Mouse (Mus musculus): ENCODE results near the gene Abca1.

The Abca1 gene

DNA sequence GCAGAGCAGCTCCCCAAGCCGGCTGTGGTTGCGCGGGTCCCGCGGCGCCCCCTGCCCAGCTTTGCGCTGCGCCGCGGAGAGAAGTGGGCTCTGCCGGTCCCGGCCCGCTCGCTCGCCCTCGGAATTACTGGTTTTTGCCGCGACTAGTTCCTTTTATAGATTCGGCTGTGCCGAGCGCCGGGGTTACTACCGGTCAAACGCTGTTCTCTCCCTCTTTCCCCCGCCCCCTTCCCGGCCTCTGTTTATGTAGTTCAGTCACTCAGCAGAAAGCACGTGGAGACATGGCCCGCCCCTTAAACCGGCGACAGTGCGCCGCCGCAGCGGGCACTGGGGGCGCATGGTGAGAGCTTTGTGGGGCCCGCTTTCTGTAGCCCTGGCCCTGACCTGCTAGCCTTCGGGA, at the start of gene Abca1:
Gene Abca1, minus strand, starts transcription at position 129 of the 400 bp plus-strand sequence.
- peak; percentile 50 for DNase-seq (ENCODE audit: low read depth)

DNA sequence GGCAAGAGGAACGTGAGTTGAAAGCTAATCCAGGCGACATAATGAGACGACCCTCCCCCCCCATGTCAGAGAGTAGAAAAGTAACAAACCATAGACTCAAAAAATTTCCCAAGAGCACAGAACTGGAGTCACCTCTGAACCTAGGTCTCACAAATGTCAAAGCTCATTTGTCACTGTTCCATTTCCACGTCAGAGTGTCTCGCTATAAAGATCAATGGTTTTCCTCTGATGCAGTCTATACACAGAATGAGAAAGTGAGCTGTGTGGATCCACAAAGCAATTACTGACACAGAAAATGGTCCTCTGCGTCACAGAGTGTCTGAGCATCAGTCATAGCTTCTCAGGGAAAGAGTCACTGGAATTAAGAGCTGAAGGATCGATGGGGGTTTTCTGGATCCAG, 44.8 kb upstream of the Abca1 start:
- no peak for DNase-seq (ENCODE audit: low read depth)

DNA sequence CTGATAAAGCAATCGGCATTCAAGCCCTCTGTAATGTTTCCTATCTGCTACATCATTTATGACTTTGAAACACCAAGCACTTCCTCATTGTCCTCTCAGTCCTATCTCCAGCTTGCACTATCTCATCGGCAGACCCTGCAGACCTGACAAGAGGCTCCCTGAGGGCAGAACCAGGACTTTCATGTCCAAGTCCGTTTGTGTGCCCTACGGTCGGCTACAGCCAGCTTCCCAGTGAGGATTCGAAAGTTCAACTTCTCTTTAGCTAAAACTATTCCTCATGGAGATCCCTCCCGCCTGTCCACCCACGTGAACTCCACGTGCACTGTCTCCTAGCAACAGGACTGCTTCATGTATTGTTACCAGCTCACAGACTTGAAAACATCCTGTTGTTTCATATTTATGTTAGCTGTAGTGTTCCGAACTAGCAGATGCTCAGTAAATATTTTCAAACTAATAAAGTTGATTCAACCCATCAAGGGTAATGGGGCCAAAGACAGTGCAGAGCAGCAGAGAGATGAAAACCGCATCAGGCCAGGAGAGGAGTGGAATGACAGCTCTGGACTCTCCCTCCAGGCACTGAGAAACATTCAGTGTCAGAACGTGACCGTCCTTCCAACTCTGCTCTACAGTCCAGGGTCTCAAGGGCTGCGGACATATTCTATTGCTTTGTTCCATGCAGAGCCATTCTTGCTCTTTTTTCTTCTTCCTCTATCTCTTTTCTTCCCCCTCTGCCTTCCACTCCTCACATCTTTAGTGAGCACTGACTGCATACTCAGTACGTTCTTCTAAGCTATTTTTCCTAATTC, 44.1 kb upstream of the Abca1 start:
- no peak for DNase-seq (ENCODE audit: low read depth)

DNA sequence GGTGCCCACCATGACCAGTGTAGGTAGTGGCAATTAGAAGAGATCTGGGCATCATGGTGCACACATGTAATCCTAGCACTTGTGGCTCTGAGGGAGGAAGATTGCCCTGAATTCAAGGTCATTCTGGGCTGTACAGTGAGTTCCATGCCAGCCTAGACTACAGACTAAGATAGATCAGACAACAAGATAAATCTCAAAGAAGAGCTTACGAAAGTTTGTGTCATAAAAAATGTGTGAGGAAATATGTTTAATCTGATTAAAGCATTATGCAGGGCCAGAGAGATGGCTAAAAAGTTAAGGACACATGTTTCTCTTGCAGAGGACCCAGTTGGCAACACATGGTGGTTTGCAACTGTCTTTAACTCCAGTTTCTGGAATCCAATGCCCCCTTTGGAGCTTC, 40.6 kb upstream of the Abca1 start:
- DNase-seq (ENCODE audit: low read depth) = no peak

DNA sequence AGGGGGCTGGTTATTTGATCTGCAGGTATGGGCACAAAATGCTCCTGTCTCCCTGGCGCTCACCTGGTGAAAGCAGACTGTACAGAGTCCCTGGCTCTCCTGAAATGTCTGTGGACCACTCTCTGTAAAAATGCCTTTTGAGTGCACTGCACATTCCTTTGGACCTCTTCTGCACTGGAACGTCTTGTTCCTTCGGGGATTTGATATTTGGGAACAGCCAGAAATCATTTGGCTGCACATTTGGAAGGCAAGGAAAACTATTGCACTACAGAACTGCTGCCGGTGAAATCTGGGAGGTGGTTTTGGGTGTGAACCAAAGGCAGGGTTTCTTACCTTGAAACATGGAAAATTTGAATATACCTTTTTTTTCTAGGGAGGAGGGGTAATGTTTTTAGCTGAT, 38.1 kb upstream of the Abca1 start:
- DNase-seq (ENCODE audit: low read depth) = no peak

DNA sequence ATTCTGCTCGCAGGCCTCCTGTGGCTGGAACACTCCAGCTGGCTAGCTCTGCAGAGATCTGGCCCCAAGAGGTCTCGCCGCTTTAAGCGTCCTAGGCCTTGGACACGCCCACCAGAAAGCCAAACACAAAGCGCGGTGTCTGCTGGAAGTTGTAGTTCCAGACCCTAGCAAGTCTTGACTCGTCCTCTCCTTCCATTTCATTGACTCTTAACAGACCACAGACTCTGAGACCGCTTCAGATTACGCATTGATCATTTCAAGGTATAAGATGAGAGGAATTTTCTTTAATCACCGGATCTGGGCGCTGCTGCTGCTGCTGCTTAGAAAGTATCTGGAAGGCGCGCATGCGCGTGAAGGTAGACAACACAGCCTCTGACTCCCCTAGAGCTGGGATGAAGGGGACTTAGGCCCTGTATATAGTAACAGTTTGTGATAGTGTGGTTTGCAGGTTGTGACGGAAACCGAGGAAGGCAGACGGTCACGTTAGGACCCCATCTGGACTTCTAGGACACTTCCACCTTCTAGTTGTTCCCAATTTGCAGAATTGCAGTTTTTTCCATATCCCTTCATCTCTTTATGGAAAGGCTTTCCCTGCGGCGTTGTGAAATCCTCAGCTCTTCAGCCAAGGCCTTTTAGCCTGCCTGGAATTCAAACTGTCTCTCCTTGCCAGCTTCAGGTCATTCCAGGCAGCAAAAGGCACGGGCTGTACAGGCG, 36.5 kb upstream of the Abca1 start:
- peak; percentile 94 for DNase-seq (ENCODE audit: low read depth)

DNA sequence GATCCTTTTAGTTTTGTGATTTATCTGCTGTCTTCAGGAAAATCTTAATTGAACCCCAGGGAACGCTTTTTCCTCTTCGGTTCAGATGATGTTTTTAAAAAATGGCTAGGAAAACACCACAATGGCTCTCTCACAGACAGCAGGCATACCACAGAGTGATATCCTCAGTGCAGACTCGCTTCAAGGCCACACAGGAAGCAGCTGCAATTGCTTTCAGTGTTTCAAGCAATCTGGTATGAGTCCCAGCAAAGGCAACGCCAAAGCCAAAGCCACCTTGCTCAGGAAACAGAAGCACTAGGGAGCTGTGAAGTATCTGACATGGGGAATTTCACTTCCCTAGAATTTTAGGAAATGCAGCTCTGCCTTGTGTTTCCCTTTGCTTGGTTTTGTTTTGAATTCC, 27.4 kb upstream of the Abca1 start:
- DNase-seq (ENCODE audit: low read depth) = no peak

DNA sequence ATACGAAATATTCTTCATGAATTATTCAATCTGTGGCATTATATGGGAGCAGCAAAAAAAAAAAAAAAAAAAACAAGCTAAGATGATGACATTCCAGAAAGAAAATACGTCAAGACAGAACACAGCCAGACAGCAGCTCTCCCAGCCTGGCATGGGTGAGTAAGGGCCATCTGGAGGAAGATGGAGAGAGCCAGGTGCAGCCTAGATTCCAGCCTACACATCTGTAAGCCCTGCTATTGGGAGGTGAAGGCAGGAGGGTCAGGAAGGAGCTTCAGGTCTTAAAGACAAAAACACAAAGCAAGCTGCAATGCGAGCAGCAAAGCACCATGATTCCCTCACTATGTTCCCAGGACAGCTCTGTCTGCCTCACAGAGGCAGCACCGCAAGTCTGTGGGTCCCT, 26.9 kb upstream of the Abca1 start:
- DNase-seq (ENCODE audit: low read depth) = no peak

DNA sequence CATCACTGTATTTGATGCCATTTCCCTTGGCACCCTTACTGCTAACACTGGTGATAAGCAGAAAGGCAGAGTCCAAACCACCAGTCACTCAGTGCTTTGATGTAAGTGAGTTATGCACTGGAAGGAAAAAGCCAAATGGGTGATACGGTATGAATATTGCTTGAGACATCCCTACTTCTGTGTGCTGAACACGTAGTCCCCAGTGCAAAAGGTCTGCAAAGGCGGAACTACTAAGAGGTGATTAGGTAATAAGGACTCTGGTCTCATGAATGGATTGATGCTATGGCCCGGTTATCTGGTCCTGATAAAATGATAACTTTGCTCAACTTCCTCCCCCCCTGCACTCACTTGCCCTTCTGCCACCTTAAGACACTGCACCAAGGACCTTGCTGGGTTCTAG, 26.4 kb upstream of the Abca1 start:
- DNase-seq (ENCODE audit: low read depth) = no peak

DNA sequence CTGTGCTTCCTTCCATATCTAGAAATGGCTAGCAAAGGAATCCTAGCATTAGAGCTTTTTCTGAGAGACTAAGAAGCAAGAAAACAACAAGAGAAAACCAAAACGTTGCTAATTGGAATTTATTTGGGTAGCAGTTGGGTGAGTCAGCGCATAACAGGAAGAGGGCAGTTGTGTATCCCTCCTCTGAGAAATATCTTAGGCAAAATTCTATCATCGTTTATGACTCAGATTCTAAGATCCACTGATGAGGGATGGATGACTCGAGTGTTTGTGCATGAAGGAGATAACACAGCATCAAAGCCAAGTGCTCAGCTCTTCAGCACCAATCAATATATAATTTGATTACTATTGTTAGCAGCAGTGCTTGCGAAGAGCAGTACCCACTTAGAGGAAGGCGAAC, 21.8 kb upstream of the Abca1 start:
- no peak for DNase-seq (ENCODE audit: low read depth)

DNA sequence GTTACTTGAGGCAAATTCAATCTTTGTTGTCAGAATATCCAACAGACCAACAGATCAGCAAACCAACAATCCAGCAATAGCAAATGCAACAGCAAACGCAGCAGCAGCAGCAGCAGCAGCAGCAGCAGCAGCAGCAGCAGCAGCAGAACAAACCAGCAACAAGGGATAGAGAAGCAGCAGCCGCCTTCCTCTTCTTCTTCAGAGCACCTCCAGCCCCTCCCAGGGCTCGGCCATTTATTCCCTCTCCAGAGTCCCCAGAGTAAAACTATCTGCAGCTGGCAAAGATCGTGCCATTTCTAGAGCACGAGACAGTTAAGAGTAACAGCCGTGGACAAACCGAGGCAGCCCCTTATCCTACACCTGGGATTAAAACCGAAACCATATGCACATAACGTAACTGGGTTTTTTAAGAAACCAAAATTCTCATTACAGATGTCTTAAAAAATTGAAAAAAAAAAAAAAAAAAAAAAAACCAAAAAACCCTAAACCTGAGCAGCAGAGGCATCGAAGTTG, 19.7 kb upstream of the Abca1 start:
- no peak for DNase-seq (ENCODE audit: low read depth)

DNA sequence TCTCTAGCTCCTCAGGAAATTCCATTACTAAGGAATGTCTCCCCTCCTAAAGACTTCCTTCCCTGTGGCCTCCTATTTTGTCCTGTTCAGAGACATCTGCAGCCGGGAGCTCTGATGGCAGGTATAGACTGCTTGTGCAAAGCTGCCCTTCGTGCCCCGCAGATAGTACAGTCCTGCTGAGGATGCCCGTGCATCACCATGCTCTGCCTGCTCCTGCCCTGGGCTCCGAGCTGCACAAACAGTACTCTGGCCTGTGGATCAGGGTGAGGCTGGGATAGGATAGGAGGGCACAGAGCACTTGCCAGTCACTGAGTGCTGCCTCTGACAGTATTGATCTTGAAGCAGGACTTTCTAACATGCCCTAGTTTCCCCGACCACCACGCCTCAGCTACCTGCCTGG, 18.8 kb upstream of the Abca1 start:
- no peak for DNase-seq (ENCODE audit: low read depth)

DNA sequence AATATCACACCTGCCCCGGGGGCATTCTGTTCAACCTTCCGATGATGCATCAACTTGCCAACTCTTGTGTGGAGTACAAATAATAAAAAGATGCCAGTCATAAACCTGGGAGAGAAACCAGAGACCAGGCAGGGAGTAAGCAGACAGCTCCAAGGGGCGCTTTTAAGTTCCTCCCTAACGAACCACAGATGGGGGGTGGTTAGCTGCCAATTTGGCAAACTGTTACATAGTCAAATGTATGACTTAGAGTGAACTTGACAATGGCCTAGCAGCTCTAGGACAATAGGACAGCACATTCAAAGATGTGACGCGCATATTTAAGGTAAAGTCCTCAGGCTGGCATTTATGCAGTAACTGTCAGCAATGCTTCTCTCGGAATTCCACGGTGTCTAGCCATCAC, 18.0 kb upstream of the Abca1 start:
- no peak for DNase-seq (ENCODE audit: low read depth)

DNA sequence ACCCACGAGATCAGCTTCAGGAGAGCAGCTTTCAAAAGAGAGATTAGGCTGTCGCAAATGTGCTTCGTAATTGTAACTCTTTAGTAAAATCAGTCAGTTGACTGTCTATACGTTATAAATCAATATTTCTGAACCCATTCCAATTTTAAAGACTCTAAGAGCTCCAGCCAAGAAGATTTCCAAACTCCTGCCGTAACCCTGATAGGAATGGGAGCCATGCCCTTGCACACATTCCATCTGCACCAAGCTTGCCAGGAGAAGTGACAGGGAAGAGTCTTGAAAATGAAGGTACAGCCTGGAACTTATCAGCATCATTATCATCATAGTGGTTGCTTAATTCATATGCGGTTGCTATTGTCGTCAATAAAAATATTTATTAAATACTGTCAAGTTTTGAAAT, 15.2 kb upstream of the Abca1 start:
- DNase-seq (ENCODE audit: low read depth) = no peak

DNA sequence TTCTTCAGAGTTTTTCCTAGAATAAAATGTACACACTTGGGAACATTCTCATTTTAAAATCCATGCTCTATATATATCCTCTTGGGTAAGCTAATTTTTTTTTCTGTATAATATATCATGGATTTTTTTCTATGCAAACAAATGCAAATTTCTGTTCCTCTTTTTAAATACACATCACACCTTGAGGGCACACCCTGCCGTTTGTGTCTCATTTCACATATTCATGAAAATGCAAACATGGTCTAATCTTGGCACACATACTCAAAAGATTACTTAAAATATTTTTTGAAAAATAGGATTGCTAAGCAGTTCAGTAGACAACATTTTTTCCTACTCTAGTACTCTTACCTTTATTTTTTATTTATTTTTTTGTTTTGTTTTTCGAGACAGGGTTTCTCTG, 10.7 kb upstream of the Abca1 start:
- DNase-seq (ENCODE audit: low read depth) = no peak

DNA sequence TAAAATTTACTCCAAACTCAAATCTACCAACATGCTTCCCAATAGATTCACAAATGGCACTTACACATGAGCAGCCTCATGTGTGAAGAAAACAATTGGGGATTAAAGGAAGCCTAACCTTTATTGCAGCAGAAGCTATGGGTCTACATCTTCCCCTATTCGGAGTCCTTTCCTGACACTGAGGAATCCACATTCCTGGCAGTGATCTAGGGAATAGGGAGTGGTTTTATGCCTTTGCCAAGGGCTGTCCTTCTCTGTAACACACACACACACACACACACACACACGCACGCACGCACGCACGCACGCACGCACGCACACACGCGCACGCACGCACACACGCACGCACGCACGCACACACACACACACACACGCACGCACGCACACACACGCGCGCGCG, 5.5 kb upstream of the Abca1 start:
- no peak for DNase-seq (ENCODE audit: low read depth)

DNA sequence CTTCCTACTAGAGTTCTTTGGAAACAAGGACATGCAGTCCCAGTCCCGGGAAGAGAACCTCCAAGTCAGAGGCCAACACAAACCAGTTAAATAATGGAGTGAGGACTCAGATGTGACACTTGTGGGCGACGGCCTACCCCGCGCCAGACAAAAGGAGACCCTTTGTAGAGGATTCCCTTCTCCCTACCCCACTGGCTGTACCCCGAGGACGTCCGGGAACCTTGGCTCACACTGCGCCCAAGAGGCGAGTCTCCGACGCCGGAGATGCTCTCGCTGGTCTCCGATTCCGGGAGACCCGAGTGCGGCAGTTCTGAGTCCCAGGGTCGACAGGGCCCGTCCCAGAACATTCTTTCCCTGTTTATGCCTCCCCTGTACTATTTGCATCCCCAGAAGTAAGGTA, 519 bp downstream of the Abca1 start:
- no peak for DNase-seq (ENCODE audit: low read depth)

DNA sequence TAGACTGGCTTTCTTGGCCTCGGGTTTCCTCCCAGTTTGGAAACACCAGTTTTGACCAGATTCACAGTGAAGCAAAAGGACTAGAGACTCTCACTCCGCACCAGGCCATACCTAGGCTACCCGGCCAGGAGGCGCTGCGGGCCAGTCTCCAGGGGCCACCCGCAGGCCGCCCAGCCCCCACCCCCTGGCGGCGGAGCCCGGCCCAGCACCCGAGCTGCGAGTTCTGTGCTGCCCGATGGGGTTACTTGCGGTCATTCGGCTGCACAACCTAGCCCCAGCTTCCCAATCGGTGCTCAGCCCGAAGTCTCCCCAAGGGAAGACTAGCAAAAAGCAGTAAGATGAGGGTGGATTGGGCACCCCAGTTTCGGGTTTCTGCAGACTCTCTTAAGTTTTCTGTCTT, 1.1 kb downstream of the Abca1 start:
- peak; percentile 16 for DNase-seq (ENCODE audit: low read depth)

DNA sequence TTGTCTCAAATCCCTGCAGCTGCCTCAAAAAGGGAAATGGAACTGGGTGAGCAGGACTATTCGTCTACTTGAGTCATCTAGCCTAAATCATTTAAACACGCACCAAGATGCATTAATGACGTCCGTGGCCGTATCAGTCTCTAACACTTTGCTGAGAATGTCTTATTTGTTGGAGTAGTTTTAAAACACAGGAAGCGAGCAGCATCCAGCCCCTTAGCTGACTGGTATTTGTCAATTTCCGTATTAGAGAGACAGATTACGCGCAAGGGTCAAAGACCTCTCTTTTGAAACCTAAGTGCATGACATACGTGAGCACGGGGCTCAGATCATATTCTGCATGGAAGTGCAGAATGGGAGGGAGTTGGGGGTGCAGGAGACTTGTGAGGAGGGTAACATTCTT, 4.2 kb downstream of the Abca1 start:
- DNase-seq (ENCODE audit: low read depth) = no peak

DNA sequence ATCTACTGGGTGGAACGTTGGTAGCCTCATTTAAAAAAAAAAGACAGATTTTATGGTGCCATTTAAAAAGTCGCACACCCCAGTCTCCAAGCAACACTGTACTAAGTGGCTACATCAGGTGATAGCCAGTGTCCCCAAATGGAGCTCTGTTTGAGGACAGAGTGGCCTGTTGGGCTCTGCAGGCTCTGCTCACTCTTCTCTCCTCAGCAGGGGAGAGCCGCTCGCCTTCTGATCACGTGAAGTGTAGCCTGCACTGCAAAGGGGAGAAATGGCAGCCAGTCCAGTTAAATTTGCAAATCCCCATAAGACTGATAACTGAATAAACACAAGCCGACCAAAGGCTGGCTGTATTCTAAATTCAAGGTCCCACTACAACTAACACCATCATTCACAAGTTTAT, 6.0 kb downstream of the Abca1 start:
- no peak for DNase-seq (ENCODE audit: low read depth)

DNA sequence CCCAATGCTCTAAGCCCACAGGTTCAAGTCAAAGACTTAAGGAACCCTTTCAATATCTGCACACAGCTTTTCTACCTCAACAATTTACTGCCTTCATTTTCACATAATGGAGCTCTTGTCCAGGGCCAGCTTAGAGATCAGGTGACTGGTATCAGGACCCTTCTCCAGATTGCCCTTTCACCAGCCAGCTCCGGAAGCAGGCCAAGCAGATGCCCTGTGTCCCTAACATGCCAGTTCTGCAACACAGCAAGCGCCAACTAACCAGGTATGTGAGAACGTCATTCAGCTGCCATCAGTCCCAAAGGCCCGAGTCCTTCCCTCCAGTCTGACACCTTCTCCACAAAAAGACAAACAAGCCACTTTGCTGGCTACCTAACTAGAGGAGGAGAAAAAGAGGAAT, 6.6 kb downstream of the Abca1 start:
- DNase-seq (ENCODE audit: low read depth) = no peak

DNA sequence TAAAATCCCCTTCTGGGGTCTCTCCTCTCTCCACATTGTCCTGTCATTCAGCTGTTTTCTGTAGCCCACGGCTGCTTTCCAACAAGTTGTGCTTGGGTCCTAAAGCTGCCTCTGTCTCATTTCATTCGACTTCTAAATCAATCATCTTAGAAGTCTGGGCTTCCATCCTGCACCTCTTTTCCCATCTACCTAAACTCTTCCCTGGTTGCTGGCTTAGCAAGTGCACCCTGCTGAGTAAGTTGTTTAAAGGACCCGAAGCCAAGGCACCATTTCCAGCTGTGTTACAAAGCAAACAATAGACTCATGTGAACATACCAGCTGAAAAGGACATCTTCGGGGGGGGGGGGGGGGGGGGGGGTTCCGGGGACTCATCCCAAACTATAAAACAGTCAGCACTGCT, 7.0 kb downstream of the Abca1 start:
- no peak for DNase-seq (ENCODE audit: low read depth)

DNA sequence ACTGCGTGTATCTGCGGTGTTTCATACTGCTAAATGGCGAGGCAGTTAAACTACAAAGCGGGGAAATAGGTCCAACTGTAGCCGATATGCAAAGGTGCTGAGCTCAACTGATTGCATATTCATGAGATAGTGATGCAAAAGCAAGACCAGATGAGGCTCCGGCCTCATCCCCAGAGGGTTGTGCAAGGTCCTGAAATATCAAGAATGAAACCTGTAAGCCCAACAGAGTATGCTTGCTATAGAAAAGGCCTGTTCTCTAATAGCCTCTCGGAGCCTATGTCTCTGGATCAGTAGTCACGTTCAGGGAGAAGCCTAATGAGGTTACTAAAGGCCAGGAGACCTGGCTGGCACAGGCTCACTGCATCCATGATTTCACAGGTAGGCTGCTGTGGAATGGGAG, 9.2 kb downstream of the Abca1 start:
- DNase-seq (ENCODE audit: low read depth) = no peak

DNA sequence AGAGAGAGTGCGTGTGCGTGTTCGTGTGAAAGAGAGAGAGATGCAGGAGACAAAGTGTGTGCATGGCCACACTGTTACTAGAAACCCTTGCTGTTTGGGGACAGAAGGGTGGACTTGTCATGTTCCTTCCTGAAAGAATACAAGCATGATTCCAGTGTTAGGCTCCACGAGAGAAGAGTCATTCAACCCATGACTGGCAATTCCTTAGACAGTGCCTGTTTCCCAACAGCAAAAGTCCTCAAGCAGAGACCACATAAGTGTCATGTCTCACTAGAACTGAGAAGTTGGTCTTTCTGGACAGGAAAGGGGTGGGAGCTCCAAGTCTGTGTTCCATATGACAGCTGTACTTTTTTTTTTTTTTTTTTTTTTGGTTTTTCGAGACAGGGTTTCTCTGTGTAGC, 10.1 kb downstream of the Abca1 start:
- no peak for DNase-seq (ENCODE audit: low read depth)
